Mouse (Mus musculus): ENCODE measurements around the gene Jmjd7. TPM values are rescaled to one million over a fixed set of nuclear protein-coding genes. Genes with fewer than 3 reads are reported as not detected.

Gene Jmjd7
- polyA plus RNA-seq, 1 experiment = 7.3 TPM

DNA sequence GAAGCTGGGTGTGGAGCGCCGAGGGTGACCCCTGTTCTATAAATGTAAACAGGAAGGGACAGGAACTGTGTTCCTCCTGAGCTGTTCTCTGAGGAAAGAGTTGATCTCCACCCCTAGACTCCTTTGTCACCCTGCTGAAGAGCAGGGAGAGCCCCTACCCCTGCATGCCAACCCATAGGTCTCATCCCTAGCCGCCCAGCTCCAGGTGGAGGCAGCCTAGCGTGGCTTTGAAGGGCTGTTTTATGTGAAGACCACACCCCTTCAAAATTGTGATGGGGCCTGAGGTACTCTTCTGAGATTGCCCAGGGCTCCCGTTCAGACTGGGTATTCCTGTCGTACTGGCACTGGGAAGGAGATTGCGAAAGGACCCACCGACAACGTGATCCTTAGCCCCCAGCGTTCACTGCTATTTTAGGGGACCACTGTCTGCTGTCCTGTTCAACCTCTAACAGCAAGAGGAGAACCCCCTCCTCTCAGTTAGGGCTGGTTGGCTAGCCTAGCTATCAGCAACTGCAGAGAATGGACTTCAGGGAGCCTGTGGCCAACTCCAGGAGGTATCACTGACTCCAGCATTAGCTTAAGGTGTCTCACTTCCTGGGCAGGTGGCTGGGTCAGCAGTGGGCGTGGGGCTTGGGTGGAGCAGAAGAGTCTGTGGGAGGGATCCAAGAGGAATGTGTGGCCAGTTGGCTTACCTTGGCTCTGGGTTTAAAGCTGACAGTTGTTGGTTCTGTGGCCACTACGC is 5.6 kb downstream of the Jmjd7 start, which contains the start of gene Pla2g4b:
TSS of gene Pla2g4b (plus strand) at position 692 of the 742 bp plus-strand sequence.
- Histone ChIP-seq H3K4me1 (ENCODE audit: control insufficient read depth, insufficient read depth, low read length) (peaks cover 4% of the 10 kb centered on the region), H3K36me3 (ENCODE audit: control insufficient read depth, insufficient read depth, low read length) (no peaks in the 10 kb centered on the region; the same call in 1 of the 2 replicates), H3K27ac (ENCODE audit: control insufficient read depth, insufficient read depth, low read depth, low read length) (no peak within 1 kb of the TSS), H3K27me3 (ENCODE audit: control insufficient read depth, insufficient read depth, low read length) (no peaks in the 10 kb centered on the region), H3K4me3 (ENCODE audit: control insufficient read depth, low read depth, low read length) (no peak within 1 kb of the TSS)
- TF ChIP-seq POLR2A (IDR thresholded peaks at IDR 0.05; ENCODE audit: control insufficient read depth, low read depth, low read length) (no peak), CTCF (IDR thresholded peaks at IDR 0.05; ENCODE audit: control insufficient read depth, insufficient read depth, insufficient replicate concordance, low read depth, low read length) (no peak)

DNA sequence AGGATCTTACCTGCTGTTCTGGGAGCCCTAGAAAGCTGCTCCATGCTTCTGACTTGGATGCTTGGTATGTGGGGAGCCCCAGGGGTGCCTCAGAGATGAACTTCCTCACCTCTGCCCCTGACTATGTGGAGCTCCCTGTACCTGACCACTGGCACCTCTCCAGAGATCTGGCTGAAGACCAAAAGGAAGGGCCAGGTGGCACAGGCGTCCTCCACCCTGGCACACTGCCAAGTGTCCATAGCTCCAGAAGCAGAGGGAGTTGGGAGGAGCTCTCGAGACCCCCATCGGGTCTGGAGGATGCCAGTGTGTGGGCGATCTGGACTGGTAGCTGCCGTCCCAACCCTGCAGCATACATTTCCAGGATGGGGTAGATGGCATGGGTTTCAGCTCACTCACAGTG is 6.4 kb downstream of the Jmjd7 start:
- no peak for TF ChIP-seq CTCF (IDR thresholded peaks at IDR 0.05; ENCODE audit: control insufficient read depth, insufficient read depth, insufficient replicate concordance, low read depth, low read length)
- TF ChIP-seq POLR2A (IDR thresholded peaks at IDR 0.05; ENCODE audit: control insufficient read depth, low read depth, low read length) = no peak
- Histone ChIP-seq H3K27me3 (ENCODE audit: control insufficient read depth, insufficient read depth, low read length) (no peaks in the 10 kb centered on the region), H3K4me3 (ENCODE audit: control insufficient read depth, low read depth, low read length) (no peak overlapping the region), H3K27ac (ENCODE audit: control insufficient read depth, insufficient read depth, low read depth, low read length) (no peak overlapping the region), H3K4me1 (ENCODE audit: control insufficient read depth, insufficient read depth, low read length) (no peaks in the 10 kb centered on the region; the same call in 1 of the 2 replicates), H3K36me3 (ENCODE audit: control insufficient read depth, insufficient read depth, low read length) (no peaks in the 10 kb centered on the region; the same call in 1 of the 2 replicates)

DNA sequence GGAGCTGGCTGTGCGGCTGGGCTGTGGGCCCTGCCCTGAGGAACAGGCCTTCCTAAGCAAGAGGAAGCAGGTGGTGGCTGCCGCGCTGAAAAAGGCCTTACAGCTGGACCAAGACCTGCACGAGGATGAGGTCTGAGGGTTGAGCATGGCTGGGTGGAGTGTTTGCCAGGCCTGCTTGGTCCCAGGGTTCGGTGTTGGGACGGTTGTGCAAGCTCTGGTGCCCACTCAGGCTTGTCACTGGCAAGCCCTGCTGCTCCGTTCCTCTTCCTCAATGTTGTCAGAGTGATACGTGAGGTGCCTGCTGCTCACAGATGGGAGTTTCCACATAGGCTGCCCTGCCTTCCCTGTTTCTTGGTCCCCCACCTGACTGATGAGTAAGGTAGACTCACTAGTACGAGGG is 10.5 kb downstream of the Jmjd7 start:
- Histone ChIP-seq H3K36me3 (ENCODE audit: control insufficient read depth, insufficient read depth, low read length) (no peaks in the 10 kb centered on the region; the same call in none of the 2 replicates), H3K4me3 (ENCODE audit: control insufficient read depth, low read depth, low read length) (no peak overlapping the region), H3K27ac (ENCODE audit: control insufficient read depth, insufficient read depth, low read depth, low read length) (no peak overlapping the region), H3K27me3 (ENCODE audit: control insufficient read depth, insufficient read depth, low read length) (no peaks in the 10 kb centered on the region), H3K4me1 (ENCODE audit: control insufficient read depth, insufficient read depth, low read length) (no peaks in the 10 kb centered on the region; the same call in 1 of the 2 replicates)
- no peak for TF ChIP-seq CTCF (IDR thresholded peaks at IDR 0.05; ENCODE audit: control insufficient read depth, insufficient read depth, insufficient replicate concordance, low read depth, low read length)
- no peak for TF ChIP-seq POLR2A (IDR thresholded peaks at IDR 0.05; ENCODE audit: control insufficient read depth, low read depth, low read length)

DNA sequence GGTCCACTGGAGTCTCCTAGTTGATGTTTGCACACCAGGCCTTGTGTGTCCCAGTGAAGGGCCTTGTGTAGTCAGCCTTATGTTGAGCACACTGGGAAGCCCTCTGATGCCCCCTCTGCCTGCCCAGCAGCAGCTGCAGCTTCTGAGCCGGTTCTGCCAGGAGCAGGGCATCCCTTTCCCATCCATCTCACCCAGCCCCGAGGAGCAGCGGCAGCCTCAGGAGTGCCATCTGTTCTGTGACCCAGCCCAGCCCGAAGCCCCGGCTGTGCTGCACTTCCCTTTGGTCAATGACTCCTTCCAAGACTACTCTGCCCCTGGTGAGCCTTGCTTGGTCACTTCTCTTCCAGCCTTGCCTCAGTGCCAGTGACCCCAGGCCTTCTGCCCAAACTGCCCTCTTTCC is 13.7 kb downstream of the Jmjd7 start:
- Histone ChIP-seq H3K27me3 (ENCODE audit: control insufficient read depth, insufficient read depth, low read length) (no peaks in the 10 kb centered on the region), H3K4me3 (ENCODE audit: control insufficient read depth, low read depth, low read length) (no peak overlapping the region), H3K36me3 (ENCODE audit: control insufficient read depth, insufficient read depth, low read length) (no peaks in the 10 kb centered on the region; the same call in none of the 2 replicates), H3K4me1 (ENCODE audit: control insufficient read depth, insufficient read depth, low read length) (no peaks in the 10 kb centered on the region; the same call in 1 of the 2 replicates), H3K27ac (ENCODE audit: control insufficient read depth, insufficient read depth, low read depth, low read length) (no peak overlapping the region)
- TF ChIP-seq POLR2A (IDR thresholded peaks at IDR 0.05; ENCODE audit: control insufficient read depth, low read depth, low read length) (no peak), CTCF (IDR thresholded peaks at IDR 0.05; ENCODE audit: control insufficient read depth, insufficient read depth, insufficient replicate concordance, low read depth, low read length) (no peak)

DNA sequence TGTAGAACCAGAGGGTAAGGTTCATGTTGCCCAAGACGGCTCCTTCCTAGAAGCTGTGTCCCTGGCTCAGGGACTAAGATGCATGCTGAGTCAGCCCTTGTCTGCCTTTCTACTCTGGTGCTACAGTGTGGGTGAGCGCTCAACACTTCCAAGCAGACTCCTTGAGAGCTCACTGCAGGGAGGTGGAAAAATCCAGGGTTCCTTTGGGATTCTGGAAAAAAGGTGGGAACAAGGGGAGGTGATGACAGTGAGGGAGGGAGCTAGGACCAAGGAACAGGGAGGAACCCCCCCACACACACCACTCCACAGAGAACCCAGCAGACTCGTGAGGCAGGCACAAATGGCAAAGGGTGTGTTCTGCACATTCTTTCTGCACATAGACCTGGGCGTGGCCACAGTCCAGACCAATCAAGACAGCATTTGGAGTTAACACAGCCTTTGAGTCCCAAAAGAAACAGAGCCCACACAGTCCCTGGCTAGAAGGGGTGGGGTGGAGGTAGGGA is 16.9 kb downstream of the Jmjd7 start:
- Histone ChIP-seq H3K27me3 (ENCODE audit: control insufficient read depth, insufficient read depth, low read length) (no peaks in the 10 kb centered on the region), H3K36me3 (ENCODE audit: control insufficient read depth, insufficient read depth, low read length) (no peaks in the 10 kb centered on the region; the same call in none of the 2 replicates), H3K4me3 (ENCODE audit: control insufficient read depth, low read depth, low read length) (no peak overlapping the region), H3K4me1 (ENCODE audit: control insufficient read depth, insufficient read depth, low read length) (peaks cover 4% of the 10 kb centered on the region), H3K27ac (ENCODE audit: control insufficient read depth, insufficient read depth, low read depth, low read length) (no peak overlapping the region)
- TF ChIP-seq POLR2A (IDR thresholded peaks at IDR 0.05; ENCODE audit: control insufficient read depth, low read depth, low read length) = no peak
- TF ChIP-seq CTCF (IDR thresholded peaks at IDR 0.05; ENCODE audit: control insufficient read depth, insufficient read depth, insufficient replicate concordance, low read depth, low read length) = no peak

DNA sequence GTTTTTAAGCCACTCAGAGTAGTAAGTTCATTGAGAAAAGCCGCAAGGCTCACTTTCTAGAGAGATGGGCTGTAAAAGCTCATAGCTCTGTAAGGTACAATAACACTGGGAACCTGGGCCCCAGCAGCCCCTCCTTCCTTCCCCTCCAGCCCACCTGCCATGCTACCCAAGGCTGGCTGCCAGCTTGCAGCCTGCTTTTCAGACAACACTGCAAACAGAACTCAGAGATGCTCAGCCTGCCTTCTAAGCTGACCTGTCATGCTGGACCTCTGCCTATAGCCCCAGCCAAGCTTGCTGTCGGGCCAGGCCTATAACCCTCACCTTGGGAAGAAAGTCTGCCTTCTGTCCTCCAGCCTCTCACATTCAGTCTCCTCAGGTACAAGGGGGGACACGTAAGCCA is 17.4 kb downstream of the Jmjd7 start:
- Histone ChIP-seq H3K36me3 (ENCODE audit: control insufficient read depth, insufficient read depth, low read length) (no peaks in the 10 kb centered on the region; the same call in none of the 2 replicates), H3K4me3 (ENCODE audit: control insufficient read depth, low read depth, low read length) (no peak overlapping the region), H3K27me3 (ENCODE audit: control insufficient read depth, insufficient read depth, low read length) (no peaks in the 10 kb centered on the region), H3K4me1 (ENCODE audit: control insufficient read depth, insufficient read depth, low read length) (peaks cover 4% of the 10 kb centered on the region), H3K27ac (ENCODE audit: control insufficient read depth, insufficient read depth, low read depth, low read length) (no peak overlapping the region)
- TF ChIP-seq POLR2A (IDR thresholded peaks at IDR 0.05; ENCODE audit: control insufficient read depth, low read depth, low read length) (no peak), CTCF (IDR thresholded peaks at IDR 0.05; ENCODE audit: control insufficient read depth, insufficient read depth, insufficient replicate concordance, low read depth, low read length) (no peak)

DNA sequence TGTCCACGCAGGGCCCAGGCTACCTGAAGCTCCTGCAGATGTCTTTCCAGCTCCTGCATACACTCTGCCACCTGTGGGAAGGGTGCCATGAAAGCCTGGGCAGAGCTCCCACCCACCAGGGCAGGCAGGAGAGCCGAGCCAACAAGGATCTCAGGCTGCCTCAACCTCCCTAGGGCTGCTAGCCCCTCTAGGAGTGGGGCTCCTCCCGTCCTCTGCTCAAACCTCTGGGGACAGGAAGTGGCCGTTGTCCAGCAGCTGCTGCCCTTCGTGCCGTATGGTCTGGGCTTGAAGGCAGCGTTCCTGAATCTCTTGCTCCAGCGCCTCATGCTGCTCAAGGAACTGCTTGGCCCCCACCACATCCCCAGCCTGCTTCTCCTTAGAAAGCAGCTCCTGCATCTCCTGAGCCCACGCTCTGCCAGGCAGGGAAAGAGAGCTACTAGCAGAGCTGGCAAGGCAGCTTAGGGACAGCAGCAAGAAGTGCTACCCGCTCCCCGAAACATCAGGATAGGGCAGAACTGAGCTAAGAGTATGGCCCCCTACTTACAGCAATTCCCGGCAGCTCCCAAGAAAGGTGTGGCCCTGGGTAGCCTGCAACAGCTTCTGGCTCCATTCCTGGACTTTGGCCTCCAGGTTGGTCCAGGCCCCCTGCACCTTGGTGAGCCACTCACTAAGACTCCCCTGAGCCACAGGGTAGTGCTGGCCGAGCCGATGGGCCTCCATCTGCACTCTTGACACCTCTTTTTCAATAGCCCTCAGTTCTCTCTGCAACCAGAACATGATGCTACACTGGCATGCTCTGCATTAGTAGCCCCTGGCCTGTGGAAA is 19.4 kb downstream of the Jmjd7 start:
- TF ChIP-seq POLR2A (IDR thresholded peaks at IDR 0.05; ENCODE audit: control insufficient read depth, low read depth, low read length) = no peak
- no peak for TF ChIP-seq CTCF (IDR thresholded peaks at IDR 0.05; ENCODE audit: control insufficient read depth, insufficient read depth, insufficient replicate concordance, low read depth, low read length)
- H3K27ac ChIP-seq (ENCODE audit: control insufficient read depth, insufficient read depth, low read depth, low read length) = no peak overlapping the region
- H3K4me3 ChIP-seq (ENCODE audit: control insufficient read depth, low read depth, low read length) = no peak overlapping the region
- no peaks in the 10 kb centered on the region; the same call in 1 of the 2 replicates for H3K36me3 ChIP-seq (ENCODE audit: control insufficient read depth, insufficient read depth, low read length)
- peaks cover 4% of the 10 kb centered on the region for H3K4me1 ChIP-seq (ENCODE audit: control insufficient read depth, insufficient read depth, low read length)
- no peaks in the 10 kb centered on the region for H3K27me3 ChIP-seq (ENCODE audit: control insufficient read depth, insufficient read depth, low read length)
